Mouse (Mus musculus): ENCODE measurements around the gene Stab2. TPM values are rescaled to one million over a fixed set of nuclear protein-coding genes. Genes with fewer than 3 reads are reported as not detected.
A peak's percentile ranks its signal among the peaks of the same experiment; 100 is the strongest.

Gene Stab2
- polyA plus RNA-seq, 1 experiment from 2014 or later: 1.6 TPM

DNA sequence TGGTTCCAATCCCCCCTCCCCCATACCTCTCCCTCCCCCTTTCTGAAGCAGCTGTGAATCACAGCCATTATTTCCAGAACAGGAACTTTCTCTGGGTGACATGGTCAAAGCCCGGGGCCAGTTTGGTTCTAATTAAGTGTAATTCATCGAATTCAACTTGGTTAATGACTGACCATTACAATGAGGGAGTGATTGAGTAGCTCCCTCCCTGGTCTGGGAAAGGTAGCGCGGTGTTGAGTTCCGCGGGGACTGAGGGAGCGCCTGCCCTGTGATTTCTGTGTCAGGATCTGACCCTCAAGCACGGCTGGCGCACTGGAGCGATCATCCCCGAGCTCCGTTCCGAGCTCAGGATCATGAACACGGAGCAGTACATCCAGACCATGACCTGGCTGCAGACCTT lies 183.0 kb downstream of the Stab2 start:
- WGBS: 37% methylated on average over 14 of the region's 14 CpGs
- H3K27ac ChIP-seq (ENCODE audit: low read length): no peak overlapping the region
- no peak overlapping the region for H3K4me3 ChIP-seq (ENCODE audit: low read length)
- no peak overlapping the region for H3K4me2 ChIP-seq (replicated peaks; ENCODE audit: low read depth, low read length)
- H3K36me3 ChIP-seq (ENCODE audit: insufficient read depth, low read length): peaks cover 16% of the 10 kb centered on the region; the same call in 1 of the 2 replicates
- H3K9ac ChIP-seq (replicated peaks; ENCODE audit: low read length): no peak overlapping the region
- peaks cover 4% of the 10 kb centered on the region; the same call in 1 of the 2 replicates for H3K27me3 ChIP-seq (ENCODE audit: insufficient read depth, low read length)
- ATAC-seq (ENCODE audit: low FRiP score, low TSS enrichment): peak; percentile 84
- peaks cover 9% of the 10 kb centered on the region for H3K4me1 ChIP-seq (ENCODE audit: insufficient read depth, low read length)
- peaks cover 5% of the 10 kb centered on the region; the same call in 1 of the 2 replicates for H3K9me3 ChIP-seq (ENCODE audit: low read length)

DNA sequence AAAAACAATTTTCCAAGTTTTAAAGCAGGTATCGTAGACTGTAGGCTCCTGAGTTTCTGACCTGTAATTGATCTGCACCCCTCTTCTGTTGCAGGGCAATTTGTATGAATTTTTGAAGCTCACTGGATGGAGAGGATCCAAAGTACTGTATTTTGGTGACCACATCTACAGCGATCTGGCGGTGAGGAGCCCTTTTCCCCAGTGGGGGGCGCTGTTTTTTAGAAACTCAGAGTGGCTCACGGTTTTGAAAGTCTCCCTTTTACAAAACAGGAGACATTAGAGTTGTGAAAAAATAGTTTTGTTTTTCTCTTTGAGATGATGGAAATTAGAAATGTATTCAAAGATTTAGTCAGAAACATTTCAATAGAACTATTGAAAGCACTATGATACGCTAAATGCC lies 183.7 kb downstream of the Stab2 start:
- no peak overlapping the region for H3K9ac ChIP-seq (replicated peaks; ENCODE audit: low read length)
- ATAC-seq (ENCODE audit: low FRiP score, low TSS enrichment): no peak
- peaks cover 10% of the 10 kb centered on the region; the same call in 1 of the 2 replicates for H3K36me3 ChIP-seq (ENCODE audit: insufficient read depth, low read length)
- no peaks in the 10 kb centered on the region for H3K9me3 ChIP-seq (ENCODE audit: low read length)
- peaks cover 4% of the 10 kb centered on the region; the same call in 1 of the 2 replicates for H3K27me3 ChIP-seq (ENCODE audit: insufficient read depth, low read length)
- H3K27ac ChIP-seq (ENCODE audit: low read length): no peak overlapping the region
- no peak overlapping the region for H3K4me2 ChIP-seq (replicated peaks; ENCODE audit: low read depth, low read length)
- WGBS: 81% methylated on average over 6 of the region's 6 CpGs
- H3K4me3 ChIP-seq (ENCODE audit: low read length): no peak overlapping the region
- peaks cover 12% of the 10 kb centered on the region for H3K4me1 ChIP-seq (ENCODE audit: insufficient read depth, low read length)

DNA sequence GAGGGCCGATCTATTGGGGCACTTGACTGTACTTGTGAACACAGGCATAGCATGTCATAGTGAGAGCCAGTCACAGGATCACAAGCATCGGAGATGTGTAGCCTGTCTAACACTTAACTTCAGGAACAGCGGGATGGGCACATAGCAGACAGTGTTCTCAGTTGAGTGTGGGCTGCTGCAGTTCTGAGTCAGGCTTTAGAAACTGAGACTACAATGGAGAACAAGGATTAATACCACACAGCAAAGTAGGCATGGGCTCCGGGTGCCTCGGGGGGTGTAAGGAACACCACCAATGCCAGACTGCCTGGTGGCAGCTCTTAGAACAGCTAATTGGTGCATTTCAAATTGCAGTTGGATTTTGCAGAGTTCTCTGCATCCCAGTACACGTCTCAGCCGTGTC lies 186.8 kb downstream of the Stab2 start:
- no peak overlapping the region for H3K27ac ChIP-seq (ENCODE audit: low read length)
- no peak overlapping the region for H3K4me2 ChIP-seq (replicated peaks; ENCODE audit: low read depth, low read length)
- 92% methylated on average over 7 of the region's 7 CpGs for WGBS
- peaks cover 4% of the 10 kb centered on the region; the same call in 1 of the 2 replicates for H3K27me3 ChIP-seq (ENCODE audit: insufficient read depth, low read length)
- no peak overlapping the region for H3K9ac ChIP-seq (replicated peaks; ENCODE audit: low read length)
- no peak for ATAC-seq (ENCODE audit: low FRiP score, low TSS enrichment)
- peaks cover 6% of the 10 kb centered on the region; the same call in 1 of the 2 replicates for H3K36me3 ChIP-seq (ENCODE audit: insufficient read depth, low read length)
- H3K4me3 ChIP-seq (ENCODE audit: low read length): no peak overlapping the region
- peaks cover 9% of the 10 kb centered on the region for H3K4me1 ChIP-seq (ENCODE audit: insufficient read depth, low read length)
- H3K9me3 ChIP-seq (ENCODE audit: low read length): no peaks in the 10 kb centered on the region

DNA sequence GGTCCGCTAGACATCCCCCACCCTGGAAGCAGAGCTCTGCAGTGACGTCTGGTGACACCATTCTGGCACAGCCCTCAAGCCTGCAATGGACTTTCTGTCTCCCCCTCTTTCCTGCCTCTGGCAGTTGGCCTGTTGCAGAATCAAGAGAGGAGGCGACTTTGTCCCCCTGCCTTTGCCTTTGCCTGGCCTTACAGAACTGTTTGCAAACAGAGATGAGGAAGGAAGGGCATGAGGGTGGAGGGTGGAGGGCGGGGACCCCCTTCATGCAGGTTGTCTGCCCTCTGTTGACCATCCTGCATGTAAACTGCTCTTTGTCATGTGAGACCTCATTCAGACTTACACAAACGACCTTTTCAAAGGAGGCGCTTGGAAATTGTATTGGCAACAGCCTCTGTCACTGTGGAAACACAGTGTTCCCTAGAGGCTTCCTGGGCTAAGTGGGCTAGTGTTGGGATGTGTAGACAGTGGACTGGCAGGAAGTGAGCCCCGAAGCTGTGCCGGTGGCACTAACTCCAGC lies 188.1 kb downstream of the Stab2 start:
- H3K9me3 ChIP-seq (ENCODE audit: low read length): no peaks in the 10 kb centered on the region
- H3K36me3 ChIP-seq (ENCODE audit: insufficient read depth, low read length): peaks cover 6% of the 10 kb centered on the region; the same call in 1 of the 2 replicates
- peaks cover 8% of the 10 kb centered on the region; the same call in 1 of the 2 replicates for H3K4me1 ChIP-seq (ENCODE audit: insufficient read depth, low read length)
- no peak overlapping the region for H3K9ac ChIP-seq (replicated peaks; ENCODE audit: low read length)
- peaks cover 4% of the 10 kb centered on the region; the same call in 1 of the 2 replicates for H3K27me3 ChIP-seq (ENCODE audit: insufficient read depth, low read length)
- no peak overlapping the region for H3K4me3 ChIP-seq (ENCODE audit: low read length)
- ATAC-seq (ENCODE audit: low FRiP score, low TSS enrichment): no peak
- H3K27ac ChIP-seq (ENCODE audit: low read length): no peak overlapping the region
- no peak overlapping the region for H3K4me2 ChIP-seq (replicated peaks; ENCODE audit: low read depth, low read length)
- WGBS: 47% methylated on average over 8 of the region's 8 CpGs

DNA sequence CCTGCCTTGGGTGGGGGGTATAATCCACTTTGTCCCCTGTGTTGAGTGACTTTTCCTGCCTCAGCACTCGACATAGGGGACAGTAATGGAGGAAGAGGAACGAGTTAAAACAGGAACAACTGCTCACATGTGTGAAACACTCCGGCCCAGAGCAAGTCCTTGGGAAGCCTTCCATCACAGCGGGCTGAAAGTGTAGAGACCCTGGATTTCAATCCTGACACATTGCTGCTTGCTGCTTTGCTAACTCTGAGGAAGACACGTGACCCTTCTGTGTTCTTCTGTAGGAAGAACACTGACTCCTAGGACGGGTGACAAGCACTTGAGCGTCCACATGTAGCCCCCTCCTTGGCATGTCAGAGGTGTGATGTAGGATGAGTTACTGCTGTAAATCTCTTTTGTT lies 192.7 kb downstream of the Stab2 start:
- Histone ChIP-seq H3K9me3 (ENCODE audit: low read length) (no peaks in the 10 kb centered on the region), H3K27ac (ENCODE audit: low read length) (peak overlapping the region; percentile 90), H3K4me1 (ENCODE audit: insufficient read depth, low read length) (peaks cover 22% of the 10 kb centered on the region), H3K4me3 (ENCODE audit: low read length) (no peak overlapping the region), H3K9ac (replicated peaks; ENCODE audit: low read length) (no peak overlapping the region), H3K36me3 (ENCODE audit: insufficient read depth, low read length) (no peaks in the 10 kb centered on the region), H3K4me2 (replicated peaks; ENCODE audit: low read depth, low read length) (no peak overlapping the region), H3K27me3 (ENCODE audit: insufficient read depth, low read length) (no peaks in the 10 kb centered on the region)
- 0 out of 2 replicates have a peak, but pooled peaks have one; percentile 3 for ATAC-seq (ENCODE audit: low FRiP score, low TSS enrichment)
- 72% methylated on average over 7 of the region's 7 CpGs for WGBS

DNA sequence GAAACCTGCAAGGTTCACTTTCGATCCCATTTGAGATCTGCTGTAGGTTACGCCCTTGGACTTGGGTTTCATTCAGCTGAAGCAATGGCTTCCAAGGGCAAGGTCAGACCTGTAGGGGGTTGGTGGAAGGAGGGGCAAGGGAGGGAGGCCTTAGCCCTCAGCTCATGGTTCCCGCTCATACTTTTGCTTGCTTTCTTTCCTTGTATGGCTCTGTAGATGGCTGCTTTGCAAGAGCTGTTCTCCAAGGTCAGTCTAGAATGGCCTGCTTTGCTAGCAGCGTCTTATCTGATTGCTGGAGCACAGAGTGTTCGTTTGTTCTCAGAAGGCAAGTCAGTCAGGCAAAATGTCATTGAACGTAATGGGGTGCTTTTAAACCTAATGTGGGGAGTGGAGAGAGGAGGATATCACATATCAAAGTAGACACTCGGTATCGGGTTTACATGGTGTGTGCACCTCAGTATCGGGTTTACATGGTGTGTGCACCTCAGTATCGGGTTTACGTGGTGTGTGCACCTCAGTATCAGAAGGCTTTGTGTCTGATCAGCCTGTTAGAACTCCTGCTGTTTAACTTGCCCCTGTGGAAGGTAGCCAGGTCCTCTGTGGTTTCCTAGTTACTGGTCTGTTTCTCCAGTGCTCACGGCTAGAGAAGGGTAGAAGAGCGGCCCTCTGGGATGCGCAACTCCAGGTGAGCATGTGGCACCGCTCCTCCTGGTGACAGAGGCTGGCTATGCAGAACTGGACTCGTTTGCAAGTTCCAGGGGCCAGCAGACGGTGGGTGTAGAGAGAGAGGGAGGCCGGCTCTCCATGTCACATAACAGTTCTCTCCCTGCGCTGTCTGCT lies 193.3 kb downstream of the Stab2 start:
- no peak overlapping the region for H3K4me3 ChIP-seq (ENCODE audit: low read length)
- 42% methylated on average over 19 of the region's 19 CpGs for WGBS
- peaks cover 20% of the 10 kb centered on the region for H3K4me1 ChIP-seq (ENCODE audit: insufficient read depth, low read length)
- ATAC-seq (ENCODE audit: low FRiP score, low TSS enrichment): peak; percentile 74
- H3K27ac ChIP-seq (ENCODE audit: low read length): peak overlapping the region; percentile 90
- no peaks in the 10 kb centered on the region for H3K27me3 ChIP-seq (ENCODE audit: insufficient read depth, low read length)
- no peaks in the 10 kb centered on the region for H3K9me3 ChIP-seq (ENCODE audit: low read length)
- H3K9ac ChIP-seq (replicated peaks; ENCODE audit: low read length): peak overlapping the region; percentile 40; the same call in 1 of the 2 replicates
- H3K4me2 ChIP-seq (replicated peaks; ENCODE audit: low read depth, low read length): peak overlapping the region; percentile 18; the same call in 1 of the 2 replicates
- no peaks in the 10 kb centered on the region for H3K36me3 ChIP-seq (ENCODE audit: insufficient read depth, low read length)

DNA sequence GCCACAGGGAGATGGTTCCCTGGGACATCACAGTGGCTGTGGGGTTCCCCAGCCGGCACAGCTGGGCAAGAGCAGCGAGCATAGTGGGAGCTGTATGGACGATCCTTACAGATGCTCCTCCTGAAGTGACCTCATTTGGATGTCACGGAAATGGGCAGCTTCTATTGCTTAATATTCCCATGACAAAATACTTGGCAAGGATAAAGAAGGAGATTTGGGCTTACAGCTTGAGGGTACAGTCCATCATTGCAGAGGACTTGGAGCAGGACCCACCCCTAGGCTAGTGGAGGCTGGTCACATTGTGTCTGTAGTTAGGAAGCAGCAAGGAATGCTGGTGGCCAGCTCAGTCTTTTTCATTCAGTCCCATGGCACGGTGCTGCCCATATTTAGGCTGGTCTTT lies 197.2 kb downstream of the Stab2 start:
- WGBS: 93% methylated on average over 5 of the region's 5 CpGs
- Histone ChIP-seq H3K27me3 (ENCODE audit: insufficient read depth, low read length) (no peaks in the 10 kb centered on the region), H3K27ac (ENCODE audit: low read length) (no peak overlapping the region), H3K4me2 (replicated peaks; ENCODE audit: low read depth, low read length) (no peak overlapping the region), H3K9ac (replicated peaks; ENCODE audit: low read length) (no peak overlapping the region), H3K4me3 (ENCODE audit: low read length) (no peak overlapping the region), H3K9me3 (ENCODE audit: low read length) (no peaks in the 10 kb centered on the region), H3K4me1 (ENCODE audit: insufficient read depth, low read length) (peaks cover 25% of the 10 kb centered on the region), H3K36me3 (ENCODE audit: insufficient read depth, low read length) (no peaks in the 10 kb centered on the region)
- no peak for ATAC-seq (ENCODE audit: low FRiP score, low TSS enrichment)

DNA sequence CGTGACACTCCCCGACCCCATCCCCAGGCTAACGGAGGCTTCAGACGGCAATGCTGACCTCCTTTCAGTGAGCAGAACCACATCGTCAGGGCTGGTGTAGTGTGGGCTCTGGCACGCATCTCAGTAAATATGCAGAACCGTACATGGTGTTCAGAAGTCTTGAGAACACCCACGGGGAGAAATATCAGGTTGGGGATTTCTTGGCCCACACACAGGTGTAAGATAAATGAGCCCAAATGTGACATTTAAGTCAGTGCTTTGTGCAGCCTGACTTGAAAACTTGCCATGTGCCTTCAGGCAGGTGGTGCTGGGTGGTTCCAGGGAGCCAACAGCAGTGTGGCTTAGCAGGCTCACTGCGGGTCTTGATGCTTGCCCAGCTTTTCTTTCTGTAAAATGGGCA lies 197.8 kb downstream of the Stab2 start:
- ATAC-seq (ENCODE audit: low FRiP score, low TSS enrichment): no peak
- 91% methylated on average over 9 of the region's 9 CpGs for WGBS
- Histone ChIP-seq H3K4me2 (replicated peaks; ENCODE audit: low read depth, low read length) (no peak overlapping the region), H3K27ac (ENCODE audit: low read length) (no peak overlapping the region), H3K4me1 (ENCODE audit: insufficient read depth, low read length) (peaks cover 23% of the 10 kb centered on the region), H3K9me3 (ENCODE audit: low read length) (no peaks in the 10 kb centered on the region), H3K27me3 (ENCODE audit: insufficient read depth, low read length) (no peaks in the 10 kb centered on the region), H3K4me3 (ENCODE audit: low read length) (no peak overlapping the region), H3K36me3 (ENCODE audit: insufficient read depth, low read length) (no peaks in the 10 kb centered on the region), H3K9ac (replicated peaks; ENCODE audit: low read length) (no peak overlapping the region)

DNA sequence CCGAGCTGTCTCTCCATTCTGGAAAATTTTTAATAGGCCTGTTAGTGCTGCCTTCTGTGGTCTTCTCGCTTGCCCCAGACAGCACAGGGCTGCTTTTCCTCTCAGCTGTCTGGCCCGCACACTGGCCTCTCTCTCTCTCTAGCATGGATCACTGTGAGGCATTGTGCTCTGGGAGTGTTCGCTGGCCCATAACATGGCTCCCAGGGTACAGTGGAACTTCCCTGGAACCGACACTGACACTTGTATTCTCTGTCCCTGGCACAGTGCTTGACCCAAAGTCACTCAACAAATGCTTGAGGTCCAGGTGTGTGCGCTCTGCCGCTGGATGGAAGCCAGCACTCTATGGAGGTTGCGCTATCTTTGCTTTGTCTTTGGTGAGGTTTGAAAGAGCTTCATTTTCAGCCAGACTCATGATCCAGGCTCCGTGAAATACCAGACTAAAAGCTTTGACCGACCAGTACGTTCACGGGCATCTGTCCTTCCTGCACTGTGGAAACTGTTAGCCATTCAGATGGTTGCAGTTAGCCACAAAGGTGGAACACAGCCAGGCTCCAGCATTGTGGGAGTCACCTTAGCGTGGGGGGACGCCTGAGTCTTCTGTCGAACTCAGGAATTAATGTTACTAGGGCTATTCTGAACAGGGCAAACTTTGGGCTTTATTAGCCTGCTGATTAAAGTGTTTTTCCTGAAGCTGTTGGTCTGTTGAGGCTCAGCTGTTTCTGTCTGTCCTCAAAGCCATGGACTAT lies 199.6 kb downstream of the Stab2 start:
- H3K27ac ChIP-seq (ENCODE audit: low read length): no peak overlapping the region
- H3K4me3 ChIP-seq (ENCODE audit: low read length): no peak overlapping the region
- 57% methylated on average over 15 of the region's 15 CpGs for WGBS
- H3K9ac ChIP-seq (replicated peaks; ENCODE audit: low read length): no peak overlapping the region
- H3K4me1 ChIP-seq (ENCODE audit: insufficient read depth, low read length): peaks cover 5% of the 10 kb centered on the region; the same call in 1 of the 2 replicates
- peak; percentile 83 for ATAC-seq (ENCODE audit: low FRiP score, low TSS enrichment)
- no peaks in the 10 kb centered on the region for H3K36me3 ChIP-seq (ENCODE audit: insufficient read depth, low read length)
- H3K9me3 ChIP-seq (ENCODE audit: low read length): no peaks in the 10 kb centered on the region
- no peaks in the 10 kb centered on the region for H3K27me3 ChIP-seq (ENCODE audit: insufficient read depth, low read length)
- no peak overlapping the region for H3K4me2 ChIP-seq (replicated peaks; ENCODE audit: low read depth, low read length)
